Mouse (Mus musculus) brain, embryonic 18.5 days (tissue): ENCODE measurements around the gene Vmn2r23.
"Not testable (repeated sequence)": the region's sequence is repeated elsewhere in the genome, so short reads cannot be mapped to it uniquely, and the experiment has no call there.

Experiments used
- DNase-seq: peaks from one replicate; pipeline ENCODE4 v3.0.0-alpha.2; 2012; ENCODE audit warnings: low read depth, low spot score

Vmn2r23 gene

GRCm38 (mm10) chr6:123702370-123702769 is at the start of gene Vmn2r23:
Gene Vmn2r23, plus strand, starts transcription at chr6:123702670.
- DNase-seq = no peak

GRCm38 (mm10) chr6:123657040-123657439 is 45.4 kb upstream of the Vmn2r23 start:
- DNase-seq = no peak

GRCm38 (mm10) chr6:123696639-123697038 is 5.8 kb upstream of the Vmn2r23 start:
- not testable (repeated sequence) for DNase-seq

DNA sequence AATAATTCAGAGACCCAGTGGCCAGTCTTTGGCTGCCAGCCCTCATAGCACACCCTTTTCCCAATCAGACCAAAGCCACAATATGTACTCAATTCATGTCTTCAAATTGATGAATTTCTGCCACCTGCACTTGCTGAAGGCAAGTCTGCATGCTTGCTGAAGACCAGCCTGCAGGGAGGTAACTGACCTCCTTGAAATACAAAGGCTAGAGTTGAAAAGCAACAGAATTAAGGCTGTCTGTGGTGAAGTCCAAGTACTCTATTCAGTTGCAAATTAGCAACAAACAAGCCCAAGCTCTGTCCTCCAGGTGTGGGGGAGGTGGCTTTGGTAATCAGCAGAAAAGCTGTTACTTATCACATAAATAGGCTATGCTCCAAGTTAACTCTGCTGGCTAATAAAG is 5.3 kb upstream of the Vmn2r23 start:
- DNase-seq = no peak

DNA sequence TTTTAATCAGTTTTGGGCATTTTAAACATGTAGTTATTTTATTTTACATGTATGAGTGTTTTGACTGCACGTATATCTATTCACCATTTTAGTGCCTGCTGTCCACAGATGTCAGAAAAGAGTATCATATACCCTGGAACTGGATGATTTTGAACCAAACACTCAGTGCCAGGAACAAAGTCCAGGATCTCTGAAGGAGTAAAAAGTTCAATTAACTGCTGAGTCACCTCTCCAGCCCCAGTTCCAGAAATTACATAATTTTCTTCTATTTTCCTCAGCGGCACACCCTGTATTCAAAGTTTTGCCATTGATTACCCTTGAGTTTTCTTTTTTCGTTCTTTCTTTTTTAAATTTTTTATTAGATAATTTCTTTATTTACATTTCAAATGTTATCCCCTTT is 67.6 kb downstream of the Vmn2r23 start:
- DNase-seq = no peak

DNA sequence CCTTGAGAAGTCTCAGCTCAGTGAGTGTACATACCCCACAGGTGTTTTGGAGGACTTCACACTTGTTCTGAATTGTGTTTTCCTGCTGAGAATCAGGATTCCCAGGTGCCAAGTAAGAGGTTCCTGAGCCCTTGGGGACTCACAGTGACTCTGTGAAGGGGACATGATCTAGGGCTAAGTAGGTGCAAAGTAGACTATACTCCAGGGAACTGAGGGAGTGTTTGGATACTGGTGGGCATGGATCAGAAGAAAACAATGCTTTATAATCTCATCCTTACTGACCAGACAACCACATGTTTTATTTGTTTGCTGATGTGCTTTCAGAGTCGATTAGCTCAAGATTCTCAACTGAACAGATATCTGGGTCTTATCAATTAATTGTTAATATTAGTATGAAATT is 76.1 kb downstream of the Vmn2r23 start, which contains the start of gene Vmn2r24:
Gene Vmn2r24 (plus strand): TSS at position 301 of the 400 bp plus-strand sequence.
- DNase-seq = no peak

GRCm38 (mm10) chr6:123784857-123785256 is 82.4 kb downstream of the Vmn2r23 start:
- DNase-seq = no peak

DNA sequence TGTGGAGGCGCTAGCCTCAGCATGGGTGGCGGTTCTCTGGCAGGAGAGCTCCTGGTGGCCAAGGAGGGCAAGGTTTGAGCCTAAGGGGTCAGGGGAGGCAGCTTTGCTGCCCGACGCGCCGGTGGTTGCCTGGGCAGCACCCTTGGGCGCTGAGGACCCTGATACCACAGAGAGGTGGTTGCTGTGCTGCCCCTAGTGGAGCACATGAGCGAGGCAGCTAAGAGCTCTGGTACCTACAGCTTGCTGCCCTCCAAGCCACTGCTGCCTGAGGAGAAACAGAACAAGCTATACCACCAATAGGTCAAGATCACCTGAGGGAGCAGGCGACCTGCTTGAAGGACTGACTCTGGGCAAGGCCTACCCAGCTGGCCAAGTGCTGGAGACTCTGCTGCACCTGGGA is 91.3 kb downstream of the Vmn2r23 start:
- no peak for DNase-seq
